Mouse (Mus musculus) liver (tissue): ENCODE data around the gene Comt.

ENCODE experiments used
- DNase-seq: peaks from one replicate; pipeline ENCODE4 v3.0.0-alpha.2; 2020; ENCODE audit warnings: mixed read lengths

The Comt gene

GRCm38 (mm10) chr16:18430641-18431212 lies 4.1 kb upstream of the Comt start:
- DNase-seq: peak; percentile 50

- DNase-seq: peak; percentile 58
These were observed 3.0 kb upstream of the Comt start for GRCm38 (mm10) chr16:18429641-18430040.

GRCm38 (mm10) chr16:18428516-18429042 lies 1.9 kb upstream of the Comt start:
- DNase-seq: peak; percentile 89

GRCm38 (mm10) chr16:18428011-18428515 lies 1.4 kb upstream of the Comt start:
- DNase-seq: no peak

GRCm38 (mm10) chr16:18426215-18426791 lies 349 bp downstream of the Comt start, which contains the start of gene Txnrd2:
TSS of gene Txnrd2 (plus strand) at chr16:18426384.
- DNase-seq: peak; percentile 93

- DNase-seq: peak; percentile 33
These were observed 1.0 kb downstream of the Comt start for GRCm38 (mm10) chr16:18425475-18426214.

GRCm38 (mm10) chr16:18424364-18425045 lies 2.1 kb downstream of the Comt start:
- no peak for DNase-seq

- no peak for DNase-seq
These were observed 2.8 kb downstream of the Comt start for GRCm38 (mm10) chr16:18423915-18424265.

- DNase-seq: no peak
These were observed 3.3 kb downstream of the Comt start for GRCm38 (mm10) chr16:18423203-18423914.

GRCm38 (mm10) chr16:18420571-18420970 lies 6.1 kb downstream of the Comt start:
- no peak for DNase-seq

- DNase-seq: no peak
These were observed 7.0 kb downstream of the Comt start for GRCm38 (mm10) chr16:18419603-18420026.

GRCm38 (mm10) chr16:18418756-18419602 lies 7.7 kb downstream of the Comt start:
- peak; percentile 69 for DNase-seq

GRCm38 (mm10) chr16:18417491-18417890 lies 9.2 kb downstream of the Comt start:
- no peak for DNase-seq

- DNase-seq: no peak
These were observed 9.8 kb downstream of the Comt start for GRCm38 (mm10) chr16:18416837-18417236.

GRCm38 (mm10) chr16:18416094-18416761 lies 10.4 kb downstream of the Comt start:
- DNase-seq: no peak

GRCm38 (mm10) chr16:18413032-18413816 lies 13.4 kb downstream of the Comt start:
- no peak for DNase-seq

GRCm38 (mm10) chr16:18411802-18412476 lies 14.7 kb downstream of the Comt start:
- no peak for DNase-seq

- DNase-seq: no peak
These were observed 15.5 kb downstream of the Comt start for GRCm38 (mm10) chr16:18411026-18411649.

- DNase-seq: no peak
These were observed 16.2 kb downstream of the Comt start for GRCm38 (mm10) chr16:18410418-18410817.
